13 mouse cellular contexts compared by ENCODE assay signal in the genomic region with DNA sequence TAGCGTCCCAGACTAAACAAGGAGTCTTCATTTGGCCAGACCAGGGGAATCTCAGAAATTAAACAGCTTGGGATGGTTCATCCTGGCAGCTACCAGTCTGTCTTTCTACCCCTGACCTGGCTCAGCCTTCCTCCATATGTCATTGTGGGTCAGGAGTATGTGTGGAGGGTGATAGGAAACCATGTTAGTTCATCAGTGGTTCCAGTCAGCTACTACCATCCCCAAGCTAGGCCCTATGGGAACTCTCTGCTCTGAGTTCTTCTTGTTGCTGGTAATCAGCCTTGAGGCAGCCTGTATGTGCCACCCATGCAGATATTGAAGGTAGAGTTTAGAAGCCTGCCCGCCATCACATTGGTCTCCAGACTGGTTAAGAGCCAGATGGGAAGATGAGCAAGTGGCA.
"Had no signal": no experiment of that assay in that cellular context is flagged by ENCODE, and none has a peak within 500 bp of the region (broad histone marks: within the 10 kb centered on the region; RNA-seq: fewer than 3 reads in every experiment).

No protein-coding gene starts in this region.

- DNase-seq: kidney, adult 11 months; lung, embryonic 14.5 days; lung, postnatal 14 days; retina, postnatal 1 day; right cerebral cortex, postnatal 4 days; spleen, adult 18-20 months; thymus, adult 18-20 months; thymus, postnatal 36 days had no signal

- H3K9me3 ChIP-seq: limb, embryonic 15.5 days; liver, embryonic 12.5 days; midbrain, embryonic 15.5 days; neural tube, embryonic 13.5 days had no signal

- ATAC-seq: liver, embryonic 12.5 days; midbrain, embryonic 15.5 days had no signal

- H3K9ac ChIP-seq: limb, embryonic 15.5 days; liver, embryonic 12.5 days; lung, embryonic 14.5 days; midbrain, embryonic 15.5 days; neural tube, embryonic 13.5 days had no signal

- H3K27ac ChIP-seq: kidney, postnatal 0 days; limb, embryonic 15.5 days; liver, embryonic 12.5 days; midbrain, embryonic 15.5 days; neural tube, embryonic 13.5 days had no signal

- H3K4me3 ChIP-seq: limb, embryonic 15.5 days; liver, embryonic 12.5 days; midbrain, embryonic 15.5 days; neural tube, embryonic 13.5 days had no signal

- H3K27me3 ChIP-seq: limb, embryonic 15.5 days; liver, embryonic 12.5 days; midbrain, embryonic 15.5 days; neural tube, embryonic 13.5 days had no signal

- H3K4me2 ChIP-seq: limb, embryonic 15.5 days; liver, embryonic 12.5 days; lung, embryonic 14.5 days; midbrain, embryonic 15.5 days; neural tube, embryonic 13.5 days had no signal
